Mouse (Mus musculus) G1E (cell line): ENCODE measurements around the gene Lrrc8d.

Experiments
- CTCF ChIP-seq: IDR thresholded peaks from 2 replicates; pipeline ENCODE4 v1.5.1; 2012; ENCODE audit warnings: low read depth, low read length, inconsistent platforms, mixed read lengths
- GATA1 ChIP-seq: IDR thresholded peaks from 2 replicates; pipeline ENCODE4 v1.6.1; 2012; ENCODE audit warnings: borderline replicate concordance, low read length, inconsistent platforms, mixed read lengths
- POLR2AphosphoS5 ChIP-seq: IDR thresholded peaks from 2 replicates; pipeline ENCODE4 v1.6.1; 2012; ENCODE audit warnings: low read depth, low read length, inconsistent platforms; ENCODE audit not compliant: insufficient replicate concordance

- TF ChIP-seq GATA1 (no peak), CTCF (no peak), POLR2AphosphoS5 (no peak)
Observed at GRCm38 (mm10) chr5:105833923-105834322, 134.2 kb downstream of the Lrrc8d start.
